8 mouse cellular contexts compared by ENCODE assay signal in the genomic region with DNA sequence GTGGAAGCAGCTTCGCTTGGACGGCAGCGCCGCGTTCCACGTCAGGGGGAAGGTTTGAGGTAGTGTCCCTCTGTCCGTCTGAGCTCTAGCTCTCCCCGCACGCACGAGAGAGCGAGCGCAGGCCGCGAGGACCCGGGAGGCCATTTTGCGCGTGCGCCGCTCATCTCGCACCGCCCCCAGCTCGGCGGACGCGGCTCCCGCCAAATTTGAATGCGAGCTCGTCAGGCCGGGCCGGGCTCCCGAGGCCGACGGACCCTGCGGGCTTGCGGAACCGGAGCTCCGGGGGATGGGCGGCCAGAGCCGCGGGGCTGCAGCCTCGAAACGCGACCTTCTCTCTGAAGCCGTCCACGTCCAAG. TPM values are rescaled to one million over a fixed set of nuclear protein-coding genes. Genes with fewer than 3 reads are reported as not detected.
A peak's percentile ranks its signal among the peaks of the same experiment; 100 is the strongest.
DNase-seq lines count a peak whose midpoint lies in the region; ATAC-seq and TF ChIP-seq lines count a peak whose summit lies in the region.

No protein-coding gene starts in this region.

- H3K9ac ChIP-seq in forebrain, embryonic 14.5 days (ENCODE audit: low read length) = no peak overlapping the region
- H3K9ac ChIP-seq in hindbrain, embryonic 15.5 days = no peak overlapping the region
- H3K9ac ChIP-seq in liver, adult 2 months (ENCODE audit: low read depth, low read length) = no peak overlapping the region
- no peak overlapping the region for H3K9ac ChIP-seq in midbrain, postnatal 0 days (replicated peaks; ENCODE audit: low read length, poor library complexity, severe bottlenecking)

- H3K4me2 ChIP-seq in forebrain, embryonic 14.5 days (ENCODE audit: low read length) = peak overlapping the region; percentile 67
- H3K4me2 ChIP-seq in hindbrain, embryonic 15.5 days = peak overlapping the region; percentile 83
- peak overlapping the region; percentile 49 for H3K4me2 ChIP-seq in midbrain, postnatal 0 days (ENCODE audit: low read depth, low read length, poor library complexity, severe bottlenecking)

- under 1% methylated on average over 45 of the region's 45 CpGs for WGBS in forebrain, embryonic 14.5 days
- under 1% methylated on average over 45 of the region's 45 CpGs for WGBS in hindbrain, embryonic 15.5 days
- WGBS in liver, adult 2 months = 4% methylated on average over 45 of the region's 45 CpGs
- 2% methylated on average over 41 of the region's 45 CpGs for WGBS in midbrain, postnatal 0 days

- H3K36me3 ChIP-seq in forebrain, embryonic 14.5 days (ENCODE audit: control insufficient read depth, insufficient read depth, low read length) = peaks cover 8% of the 10 kb centered on the region
- peaks cover 8% of the 10 kb centered on the region for H3K36me3 ChIP-seq in hindbrain, embryonic 15.5 days
- H3K36me3 ChIP-seq in liver, adult 2 months (ENCODE audit: control insufficient read depth, insufficient read depth, low read length) = peaks cover 6% of the 10 kb centered on the region
- 0 out of 2 replicates have a peak, but pooled peaks cover 7% of the 10 kb centered on the region for H3K36me3 ChIP-seq in midbrain, postnatal 0 days (ENCODE audit: insufficient read depth, low read length)

- ATAC-seq in forebrain, embryonic 14.5 days = peak; percentile 51
- ATAC-seq in hindbrain, embryonic 15.5 days (ENCODE audit: low FRiP score, low read depth) = no peak
- peak; percentile 29; the same call in 1 of the 2 replicates for ATAC-seq in midbrain, postnatal 0 days (ENCODE audit: low FRiP score)

- TF ChIP-seq POLR2A in liver, adult 2 months (IDR thresholded peaks at IDR 0.05; ENCODE audit: extremely low read depth, insufficient read depth, low read length) = no peak

- DNase-seq in heart, adult 11 months = peak; percentile 96
- no peak for DNase-seq in heart, postnatal 25 days (ENCODE audit: low spot score)
- peak; percentile 87 for DNase-seq in adrenal gland, postnatal 14 days
- DNase-seq in forebrain, embryonic 14.5 days (ENCODE audit: low spot score) = peak; percentile 72
- no peak for DNase-seq in liver, adult 2 months (ENCODE audit: extremely low read depth, low read depth, low spot score)
- peak; percentile 57 for DNase-seq in midbrain, postnatal 0 days (ENCODE audit: low spot score)
- peak; percentile 27 to 68 for DNase-seq in thymus, postnatal 10 days (ENCODE audit: low spot score in 2 of 2)

- TF ChIP-seq CTCF in liver, adult 2 months (IDR thresholded peaks at IDR 0.05; ENCODE audit: low read depth, low read length) = no peak
- no peak for TF ChIP-seq CTCF in midbrain, postnatal 0 days (IDR thresholded peaks at IDR 0.05)

- H3K4me3 ChIP-seq in forebrain, embryonic 14.5 days (ENCODE audit: low read depth, low read length) = peak overlapping the region; percentile 39
- peak overlapping the region; percentile 46 for H3K4me3 ChIP-seq in hindbrain, embryonic 15.5 days
- H3K4me3 ChIP-seq in liver, adult 2 months (ENCODE audit: insufficient read depth, low read depth, low read length) = peak overlapping the region; percentile 68; the same call in 1 of the 2 replicates
- H3K4me3 ChIP-seq in midbrain, postnatal 0 days (ENCODE audit: low read depth, low read length) = peak overlapping the region; percentile 35

- no peak overlapping the region for H3K27ac ChIP-seq in forebrain, embryonic 14.5 days (ENCODE audit: low read depth, low read length)
- no peak overlapping the region for H3K27ac ChIP-seq in hindbrain, embryonic 15.5 days (replicated peaks)
- no peak overlapping the region for H3K27ac ChIP-seq in liver, adult 2 months (replicated peaks; ENCODE audit: insufficient read depth, low read depth, low read length)
- no peak overlapping the region for H3K27ac ChIP-seq in midbrain, postnatal 0 days (ENCODE audit: low read depth, low read length)

- H3K4me1 ChIP-seq in forebrain, embryonic 14.5 days (ENCODE audit: control insufficient read depth, insufficient read depth, low read length) = peaks cover 7% of the 10 kb centered on the region
- H3K4me1 ChIP-seq in hindbrain, embryonic 15.5 days (replicated peaks) = peaks cover 21% of the 10 kb centered on the region
- H3K4me1 ChIP-seq in liver, adult 2 months (ENCODE audit: control insufficient read depth, insufficient read depth, low read length) = peaks cover 5% of the 10 kb centered on the region; the same call in 1 of the 2 replicates
- 0 out of 2 replicates have a peak, but pooled peaks cover 3% of the 10 kb centered on the region for H3K4me1 ChIP-seq in midbrain, postnatal 0 days (ENCODE audit: insufficient read depth, low read length)

- peaks cover 64% of the 10 kb centered on the region for H3K27me3 ChIP-seq in forebrain, embryonic 14.5 days (replicated peaks; ENCODE audit: control insufficient read depth, insufficient read depth, low read length)
- H3K27me3 ChIP-seq in hindbrain, embryonic 15.5 days = peaks cover 68% of the 10 kb centered on the region
- H3K27me3 ChIP-seq in liver, adult 2 months (ENCODE audit: control insufficient read depth, insufficient read depth, low read length) = peaks cover 28% of the 10 kb centered on the region
- peaks cover 54% of the 10 kb centered on the region for H3K27me3 ChIP-seq in midbrain, postnatal 0 days (ENCODE audit: insufficient read depth, low read length)

- H3K9me3 ChIP-seq in forebrain, embryonic 14.5 days (replicated peaks; ENCODE audit: control insufficient read depth, low read length) = no peaks in the 10 kb centered on the region
- no peaks in the 10 kb centered on the region for H3K9me3 ChIP-seq in hindbrain, embryonic 15.5 days
- H3K9me3 ChIP-seq in midbrain, postnatal 0 days (ENCODE audit: low read length) = no peaks in the 10 kb centered on the region

- no peaks in the 10 kb centered on the region for H3K79me2 ChIP-seq in liver, adult 2 months (ENCODE audit: control insufficient read depth, insufficient read depth, low read length)

- intact Hi-C loops in heart, postnatal 25 days (cut with DNase I) = no loop called here

RNA-seq across cellular contexts. Expression of a gene that starts 5.1 kb away (rescaled TPM):
- under 1 TPM; 0.36 to 0.42 TPM for total RNA-seq in heart, postnatal 25 days (2021)
- total RNA-seq in adrenal gland, postnatal 14 days (2021) = 0.41 and 0.56 TPM in 2 replicates
- 0.09 and 0.18 TPM in 2 replicates for polyA plus RNA-seq in forebrain, embryonic 14.5 days (2014; fragmentation: Nextera tagmentation; extraction: Ambion mirVana)
- 0.06 and 0.21 TPM in 2 replicates for polyA plus RNA-seq in hindbrain, embryonic 15.5 days (2015; fragmentation: Nextera tagmentation; extraction: Ambion mirVana)
- total RNA-seq in liver, adult 2 months (2014; rRNA removed) = not detected in 2 replicates
- polyA plus RNA-seq in liver, adult 2 months (2012; rRNA removed) = 0.20 TPM in 1 of 2 replicates, not detected in the other
- not detected in 2 replicates for total RNA-seq in midbrain, postnatal 0 days (2014; rRNA removed)
- polyA plus RNA-seq in midbrain, postnatal 0 days (2015; fragmentation: Nextera tagmentation; extraction: Ambion mirVana) = not detected in 2 replicates

RNA-seq across cellular contexts. Expression of a gene that starts 11.9 kb away (rescaled TPM):
- 10 to 100 TPM; 65.2 to 72.8 TPM for total RNA-seq in heart, postnatal 25 days (2021)
- total RNA-seq in adrenal gland, postnatal 14 days (2021) = 52.0 and 53.0 TPM in 2 replicates
- 45.8 and 48.9 TPM in 2 replicates for polyA plus RNA-seq in forebrain, embryonic 14.5 days (2014; fragmentation: Nextera tagmentation; extraction: Ambion mirVana)
- polyA plus RNA-seq in hindbrain, embryonic 15.5 days (2015; fragmentation: Nextera tagmentation; extraction: Ambion mirVana) = 17.8 and 21.1 TPM in 2 replicates
- 19.9 and 20.4 TPM in 2 replicates for total RNA-seq in liver, adult 2 months (2014; rRNA removed)
- 8.1 and 8.3 TPM in 2 replicates for polyA plus RNA-seq in liver, adult 2 months (2012; rRNA removed)
- total RNA-seq in midbrain, postnatal 0 days (2014; rRNA removed) = 49.1 and 64.4 TPM in 2 replicates
- 11.5 and 13.1 TPM in 2 replicates for polyA plus RNA-seq in midbrain, postnatal 0 days (2015; fragmentation: Nextera tagmentation; extraction: Ambion mirVana)

RNA-seq across cellular contexts. Expression of a gene that starts 16.5 kb away (rescaled TPM):
- 100 to 1,000 TPM; 100 to 105 TPM for total RNA-seq in heart, postnatal 25 days (2021)
- total RNA-seq in adrenal gland, postnatal 14 days (2021) = 105 and 112 TPM in 2 replicates
- polyA plus RNA-seq in forebrain, embryonic 14.5 days (2014; fragmentation: Nextera tagmentation; extraction: Ambion mirVana) = 291 TPM in 2 replicates
- polyA plus RNA-seq in hindbrain, embryonic 15.5 days (2015; fragmentation: Nextera tagmentation; extraction: Ambion mirVana) = 174 and 175 TPM in 2 replicates
- total RNA-seq in liver, adult 2 months (2014; rRNA removed) = 113 and 127 TPM in 2 replicates
- polyA plus RNA-seq in liver, adult 2 months (2012; rRNA removed) = 80.1 and 86.5 TPM in 2 replicates
- total RNA-seq in midbrain, postnatal 0 days (2014; rRNA removed) = 128 and 139 TPM in 2 replicates
- polyA plus RNA-seq in midbrain, postnatal 0 days (2015; fragmentation: Nextera tagmentation; extraction: Ambion mirVana) = 187 and 193 TPM in 2 replicates

Comparison
In these comparisons a context has a peak if more than half of its experiments do, and no peak if none do; other contexts are left out.
1. DNase-seq: peak in heart, adult 11 months (single experiment), adrenal gland, postnatal 14 days (single experiment), forebrain, embryonic 14.5 days (single experiment), midbrain, postnatal 0 days (single experiment) and thymus, postnatal 10 days (2 of 2); none in heart, postnatal 25 days (single experiment) and liver, adult 2 months (single experiment).
2. Peak in every context shown above with its lines, with median percentiles within 50 percentile points of each other: H3K4me2 ChIP-seq and H3K4me3 ChIP-seq.